In genomic region chr3:95203880-95204279, GRCm38 (mm10) we compare ENCODE assay signal across 18 mouse cellular contexts. TPM values are rescaled to one million over a fixed set of nuclear protein-coding genes. Genes with fewer than 3 reads are reported as not detected.
"Had no signal": no experiment of that assay in that cellular context is flagged by ENCODE, and none has a peak within 500 bp of the region (broad histone marks: within the 10 kb centered on the region; RNA-seq: fewer than 3 reads in every experiment).

No protein-coding gene starts in this region.

- H3K9me3 ChIP-seq: limb, embryonic 15.5 days; liver, embryonic 12.5 days; midbrain, embryonic 12.5 days had no signal

- H3K9ac ChIP-seq: limb, embryonic 15.5 days; liver, embryonic 12.5 days; lung, embryonic 14.5 days; midbrain, embryonic 12.5 days had no signal

- H3K4me1 ChIP-seq: limb, embryonic 15.5 days; liver, embryonic 12.5 days; midbrain, embryonic 12.5 days had no signal

- DNase-seq: kidney, adult 8-10 months; kidney, postnatal 36 days; layer of hippocampus, postnatal 36 days; lung, embryonic 14.5 days; lung, postnatal 10 days; lung, postnatal 4 days; thymus, adult 2 months; thymus, postnatal 25 days had no signal

- H3K27ac ChIP-seq: kidney, postnatal 0 days; limb, embryonic 15.5 days; liver, embryonic 12.5 days; midbrain, embryonic 12.5 days; stomach, postnatal 0 days had no signal

- H3K4me3 ChIP-seq: limb, embryonic 15.5 days; liver, embryonic 12.5 days; midbrain, embryonic 12.5 days had no signal

- H3K4me2 ChIP-seq: limb, embryonic 15.5 days; liver, embryonic 12.5 days; lung, embryonic 14.5 days; midbrain, embryonic 12.5 days had no signal

- ATAC-seq: hindbrain, embryonic 16.5 days; inflammation-experienced regulatory T-cells, adult 6 months; intestine, postnatal 0 days; liver, embryonic 12.5 days; midbrain, embryonic 16.5 days had no signal

- H3K27me3 ChIP-seq: limb, embryonic 15.5 days; liver, embryonic 12.5 days; midbrain, embryonic 12.5 days had no signal

RNA-seq across cellular contexts. Expression of gene Gm128, which starts 37.5 kb away (rescaled TPM):
- total RNA-seq: left cerebral cortex, postnatal 10 days had no signal
- polyA plus RNA-seq: midbrain, embryonic 12.5 days had no signal
